Mouse (Mus musculus) embryonic facial prominence, embryonic 11.5 days (tissue): Measurements from ENCODE around the gene Ak1. TPM values are rescaled to one million over a fixed set of nuclear protein-coding genes. Genes with fewer than 3 reads are reported as not detected.

Experiments
- ATAC-seq: fragments of 200-750 bp; cut with Nextera tagmentation; replicated peaks from 2 replicates; pipeline ENCODE4 v1.8.0; 2017; ENCODE audit warnings: low read depth; ENCODE audit not compliant: insufficient number of reproducible peaks, low FRiP score, low TSS enrichment
- DNase-seq: peaks from one replicate; pipeline ENCODE4 v3.0.0-alpha.2; 2015; ENCODE audit warnings: low spot score
- H3K27ac ChIP-seq: fragments of 300-500 bp; sonication (generic); replicated peaks from 2 replicates; pipeline ENCODE4 v1.5.1; 2014; ENCODE audit warnings: mild to moderate bottlenecking, low read depth, low read length, control low read depth
- H3K27me3 ChIP-seq: fragments of 300-500 bp; sonication (generic); 2 replicates; pipeline ENCODE4 v1.6.1; 2014; ENCODE audit warnings: mild to moderate bottlenecking, low read length, moderate library complexity, mixed read lengths; ENCODE audit not compliant: control insufficient read depth, insufficient read depth
- H3K36me3 ChIP-seq: fragments of 300-500 bp; sonication (generic); replicated peaks from 2 replicates; pipeline ENCODE4 v1.6.1; 2014; ENCODE audit warnings: low read depth, mild to moderate bottlenecking, low read length, moderate library complexity, mixed read lengths; ENCODE audit not compliant: control insufficient read depth, insufficient read depth
- H3K4me1 ChIP-seq: fragments of 300-500 bp; sonication (generic); 2 replicates; pipeline ENCODE4 v1.6.1; 2014; ENCODE audit warnings: low read length, mixed read lengths; ENCODE audit not compliant: control insufficient read depth, insufficient read depth
- H3K4me2 ChIP-seq: fragments of 300-500 bp; sonication (generic); 2 replicates; pipeline ENCODE4 v1.6.1; 2014; ENCODE audit warnings: low read depth, mild to moderate bottlenecking, control low read depth, low read length, moderate library complexity
- H3K4me3 ChIP-seq: fragments of 300-500 bp; sonication (generic); 2 replicates; pipeline ENCODE4 v1.5.1; 2014; ENCODE audit warnings: low read depth, low read length, control low read depth
- H3K9ac ChIP-seq: fragments of 300-500 bp; sonication (generic); replicated peaks from 2 replicates; pipeline ENCODE4 v1.6.1; 2014; ENCODE audit warnings: mild to moderate bottlenecking, control low read depth, low read length
- H3K9me3 ChIP-seq: fragments of 300-500 bp; sonication (generic); replicated peaks from 2 replicates; pipeline ENCODE4 v1.6.1; 2016; ENCODE audit warnings: mild to moderate bottlenecking, low read length, inconsistent platforms, mixed read lengths; ENCODE audit not compliant: control insufficient read depth
- WGBS: fragments of 180-500 bp; shearing (Covaris S2); extraction: QIAGEN DNeasy Blood & Tissue Kit; methylation state at CpG from one replicate; pipeline ENCODE4 v1.1.7; 2014; 5-methylcytosine and 5-hydroxymethylcytosine counted together
- polyA plus RNA-seq: library from polyadenylated mRNA; unstranded; fragments of >200 nt; fragmentation: Nextera tagmentation; extraction: Ambion mirVana; gene quantifications from 2 replicates; pipeline ENCODE4 v1.2.1, GENCODE M21; 2014

Ak1 gene
- polyA plus RNA-seq, 1 experiment from 2014 or later: 13.7 TPM

GRCm38 (mm10) chr2:32633660-32634059 is 12.1 kb downstream of the Ak1 start:
- H3K4me2 ChIP-seq: no peak overlapping the region
- ATAC-seq (no peak), DNase-seq (no peak)
- 68% methylated on average over 5 of the region's 5 CpGs for WGBS
- H3K4me3 ChIP-seq: no peak overlapping the region
- H3K4me1 ChIP-seq: peaks cover 5% of the 10 kb centered on the region; the same call in 1 of the 2 replicates
- no peaks in the 10 kb centered on the region for H3K9me3 ChIP-seq
- no peak overlapping the region for H3K9ac ChIP-seq
- no peaks in the 10 kb centered on the region for H3K27me3 ChIP-seq
- H3K27ac ChIP-seq: no peak overlapping the region
- H3K36me3 ChIP-seq: no peaks in the 10 kb centered on the region

DNA sequence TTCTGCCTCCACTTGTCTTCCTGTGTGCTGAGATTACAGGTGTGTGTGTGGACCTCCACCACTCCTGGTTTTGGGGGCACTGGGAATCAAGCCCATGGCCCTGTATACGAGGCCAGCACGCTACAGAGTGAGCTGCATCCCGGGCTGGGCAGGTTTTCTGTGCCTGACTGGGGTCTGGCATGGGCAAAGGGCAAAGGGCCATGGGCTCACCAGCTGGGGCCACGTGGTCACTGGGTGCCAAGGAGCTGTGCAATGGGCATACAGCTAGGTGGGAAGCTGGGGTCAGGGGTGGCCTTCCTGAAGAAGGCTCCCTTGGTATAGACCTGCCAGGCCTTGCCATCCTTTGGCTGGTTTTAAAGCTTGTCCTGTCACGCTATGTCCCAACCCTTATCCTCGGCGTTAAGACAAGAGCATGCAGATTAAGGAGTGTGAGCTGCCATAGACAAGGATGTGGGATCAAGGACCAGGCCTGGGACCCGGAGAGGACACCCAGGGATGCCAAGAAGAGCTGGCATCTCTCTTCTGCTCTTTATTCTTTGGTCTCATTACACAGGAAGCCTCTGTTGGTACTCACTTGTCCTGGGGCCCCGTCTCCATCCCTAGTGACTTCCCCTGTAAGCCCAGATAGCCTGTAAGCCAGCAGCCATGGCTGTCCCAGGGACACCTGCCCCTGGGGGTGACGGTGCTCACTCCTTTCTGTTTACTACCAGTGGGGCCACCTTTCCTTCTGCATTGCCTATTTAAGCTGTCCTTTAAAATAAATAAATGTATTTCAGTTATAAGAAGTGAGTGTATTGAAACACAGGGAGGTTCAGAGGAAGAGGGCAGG is 12.9 kb downstream of the Ak1 start:
- no peak for DNase-seq
- no peaks in the 10 kb centered on the region for H3K27me3 ChIP-seq
- no peak for ATAC-seq
- no peak overlapping the region for H3K27ac ChIP-seq
- WGBS: 86% methylated on average over 10 of the region's 10 CpGs
- no peaks in the 10 kb centered on the region for H3K9me3 ChIP-seq
- no peak overlapping the region for H3K4me3 ChIP-seq
- peaks cover 3% of the 10 kb centered on the region; the same call in 1 of the 2 replicates for H3K4me1 ChIP-seq
- 0 out of 2 replicates have a peak overlapping the region, but pooled peaks have one; percentile 6 for H3K9ac ChIP-seq
- H3K36me3 ChIP-seq: no peaks in the 10 kb centered on the region
- H3K4me2 ChIP-seq: no peak overlapping the region

GRCm38 (mm10) chr2:32636617-32637016 is 15.1 kb downstream of the Ak1 start:
- H3K4me3 ChIP-seq: no peak overlapping the region
- no peaks in the 10 kb centered on the region for H3K36me3 ChIP-seq
- no peak overlapping the region for H3K4me2 ChIP-seq
- WGBS: 67% methylated on average over 7 of the region's 7 CpGs
- H3K27ac ChIP-seq: no peak overlapping the region
- ATAC-seq (no peak), DNase-seq (no peak)
- peaks cover 3% of the 10 kb centered on the region for H3K4me1 ChIP-seq
- no peak overlapping the region for H3K9ac ChIP-seq
- H3K27me3 ChIP-seq: no peaks in the 10 kb centered on the region
- H3K9me3 ChIP-seq: no peaks in the 10 kb centered on the region

- no peak overlapping the region for H3K4me2 ChIP-seq
- no peak for DNase-seq
- H3K4me1 ChIP-seq: no peaks in the 10 kb centered on the region; the same call in 1 of the 2 replicates
- 30% methylated on average over 11 of the region's 11 CpGs for WGBS
- no peaks in the 10 kb centered on the region for H3K27me3 ChIP-seq
- peak overlapping the region; percentile 34; the same call in 1 of the 2 replicates for H3K9ac ChIP-seq
- 0 out of 2 replicates have a peak, but pooled peaks have one; percentile 26 for ATAC-seq
- H3K27ac ChIP-seq: 0 out of 2 replicates have a peak overlapping the region, but pooled peaks have one; percentile 9
- no peaks in the 10 kb centered on the region for H3K36me3 ChIP-seq
- no peaks in the 10 kb centered on the region for H3K9me3 ChIP-seq
- H3K4me3 ChIP-seq: no peak overlapping the region
These were observed 16.3 kb downstream of the Ak1 start for GRCm38 (mm10) chr2:32637778-32638281.

DNA sequence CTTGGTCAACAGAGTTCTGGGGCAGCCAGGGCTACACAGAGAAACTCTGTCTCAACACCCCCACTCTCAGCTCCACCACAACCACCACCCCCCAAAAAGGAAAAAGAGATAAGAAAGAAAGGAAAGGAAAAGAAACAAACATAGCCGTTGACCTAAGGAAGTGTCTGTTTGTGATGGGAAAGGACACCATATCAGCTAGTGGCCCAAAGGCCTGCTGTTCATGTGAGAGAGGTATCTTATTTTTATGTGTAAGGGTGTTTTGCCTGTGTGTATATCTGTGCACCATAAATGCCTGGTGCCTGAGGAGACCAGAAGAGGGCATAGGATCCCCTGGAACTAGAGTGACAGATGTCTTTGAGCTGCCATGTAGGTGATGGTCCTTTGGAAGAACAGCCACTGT is 18.1 kb downstream of the Ak1 start:
- Histone ChIP-seq H3K27me3 (no peaks in the 10 kb centered on the region), H3K27ac (no peak overlapping the region), H3K36me3 (no peaks in the 10 kb centered on the region), H3K4me3 (no peak overlapping the region), H3K4me2 (no peak overlapping the region), H3K9me3 (no peaks in the 10 kb centered on the region), H3K4me1 (no peaks in the 10 kb centered on the region; the same call in 1 of the 2 replicates), H3K9ac (no peak overlapping the region)
- WGBS: 91% methylated on average over 1 of the region's 1 CpGs
- DNase-seq (no peak), ATAC-seq (no peak)

GRCm38 (mm10) chr2:32640550-32641051 is 19.0 kb downstream of the Ak1 start:
- H3K4me2 ChIP-seq: no peak overlapping the region
- no peaks in the 10 kb centered on the region for H3K27me3 ChIP-seq
- H3K27ac ChIP-seq: no peak overlapping the region
- no peak overlapping the region for H3K4me3 ChIP-seq
- peak overlapping the region; percentile 22; the same call in 1 of the 2 replicates for H3K9ac ChIP-seq
- no peak for ATAC-seq
- DNase-seq: no peak
- 57% methylated on average over 6 of the region's 6 CpGs for WGBS
- no peaks in the 10 kb centered on the region; the same call in 1 of the 2 replicates for H3K4me1 ChIP-seq
- no peaks in the 10 kb centered on the region for H3K9me3 ChIP-seq
- no peaks in the 10 kb centered on the region for H3K36me3 ChIP-seq

- 88% methylated on average over 5 of the region's 5 CpGs for WGBS
- no peak overlapping the region for H3K4me2 ChIP-seq
- H3K9ac ChIP-seq: no peak overlapping the region
- no peak for DNase-seq
- ATAC-seq: no peak
- H3K4me3 ChIP-seq: no peak overlapping the region
- H3K36me3 ChIP-seq: no peaks in the 10 kb centered on the region
- H3K27ac ChIP-seq: no peak overlapping the region
- H3K4me1 ChIP-seq: no peaks in the 10 kb centered on the region; the same call in 1 of the 2 replicates
- H3K27me3 ChIP-seq: no peaks in the 10 kb centered on the region
- H3K9me3 ChIP-seq: no peaks in the 10 kb centered on the region
These were observed 20.3 kb downstream of the Ak1 start for GRCm38 (mm10) chr2:32641810-32642209.

- Histone ChIP-seq H3K36me3 (no peaks in the 10 kb centered on the region), H3K27me3 (no peaks in the 10 kb centered on the region), H3K4me2 (no peak overlapping the region), H3K4me1 (no peaks in the 10 kb centered on the region; the same call in 1 of the 2 replicates), H3K4me3 (no peak overlapping the region), H3K9ac (no peak overlapping the region), H3K27ac (no peak overlapping the region), H3K9me3 (no peaks in the 10 kb centered on the region)
- 72% methylated on average over 7 of the region's 7 CpGs for WGBS
- ATAC-seq (no peak), DNase-seq (no peak)
These were observed 21.3 kb downstream of the Ak1 start for GRCm38 (mm10) chr2:32642813-32643212.
